Mouse (Mus musculus): Measurements from ENCODE around the gene Mrtfb.
A peak's percentile ranks its signal among the peaks of the same experiment; 100 is the strongest.

Gene Mrtfb

DNA sequence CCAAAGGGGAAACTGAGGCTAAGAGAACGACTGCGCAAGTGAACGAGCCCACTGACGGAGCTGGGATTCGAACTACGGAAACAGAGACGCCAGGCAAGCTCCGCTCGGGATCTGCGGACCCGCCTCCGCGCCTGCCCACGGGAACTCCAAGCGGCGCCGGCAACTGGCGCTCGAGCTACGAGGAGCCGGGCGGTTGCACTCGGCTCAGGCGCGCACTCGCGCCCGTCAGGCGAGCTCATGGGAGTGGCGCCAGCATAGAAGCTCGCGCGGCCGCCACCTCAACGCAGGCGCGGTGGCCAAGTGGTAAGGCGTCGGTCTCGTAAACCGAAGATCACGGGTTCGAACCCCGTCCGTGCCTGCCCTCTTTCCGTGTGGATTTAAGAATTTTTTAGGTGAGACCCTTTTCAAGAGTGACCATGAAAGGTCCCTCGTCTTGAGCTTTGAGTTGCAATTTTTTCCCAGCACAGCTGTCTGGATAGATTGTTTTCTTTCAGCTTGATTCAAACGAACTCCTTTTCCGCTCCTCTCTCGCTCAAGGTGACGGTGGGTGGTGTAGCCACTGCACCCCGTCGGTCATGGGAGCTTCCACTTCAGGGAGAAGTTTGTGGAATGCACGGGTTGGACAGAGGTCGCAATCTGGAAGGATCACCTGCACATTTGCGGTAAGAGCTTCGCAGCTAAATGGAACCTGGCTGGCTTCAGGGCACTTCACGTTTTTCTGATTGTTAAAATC, 180.9 kb downstream of the Mrtfb start:
- peak; percentile 96 for DNase-seq (ENCODE audit: low spot score in 2 of 2)

DNA sequence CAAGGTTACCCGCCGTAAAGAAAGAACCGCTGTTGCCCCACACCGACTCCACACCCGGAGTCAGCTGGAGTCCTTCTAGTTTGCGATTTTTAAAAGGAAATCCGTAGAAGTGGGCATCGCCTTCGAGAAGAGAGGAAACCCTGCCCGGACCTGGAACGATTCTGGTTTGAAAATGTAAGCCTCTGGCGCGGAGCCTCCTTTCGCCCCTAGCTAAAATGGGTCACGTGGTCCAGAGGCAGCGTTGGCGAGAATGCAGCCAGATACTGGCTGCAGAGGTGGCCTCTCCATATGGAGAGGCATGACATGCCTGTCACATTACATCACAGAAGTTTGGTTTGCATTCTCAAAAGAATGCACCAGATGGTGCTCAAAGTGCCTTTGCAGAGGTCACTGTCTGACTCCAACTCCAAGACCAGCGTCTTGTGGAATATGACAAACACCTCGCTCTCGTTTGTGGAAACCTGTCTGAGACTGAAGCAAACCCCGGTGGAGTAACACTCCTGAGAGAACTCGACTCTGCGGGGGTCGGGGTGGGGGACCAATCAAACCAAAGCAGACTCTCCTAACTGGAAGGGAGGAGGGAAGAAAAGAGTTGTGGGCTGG, 181.6 kb downstream of the Mrtfb start:
- DNase-seq (ENCODE audit: low spot score in 2 of 2) = peak in 1 of 2 experiments; percentile 32

GRCm38 (mm10) chr16:13440468-13440867, 184.2 kb downstream of the Mrtfb start:
- DNase-seq (ENCODE audit: low spot score in 2 of 2) = peak in 1 of 2 experiments; percentile 31

DNA sequence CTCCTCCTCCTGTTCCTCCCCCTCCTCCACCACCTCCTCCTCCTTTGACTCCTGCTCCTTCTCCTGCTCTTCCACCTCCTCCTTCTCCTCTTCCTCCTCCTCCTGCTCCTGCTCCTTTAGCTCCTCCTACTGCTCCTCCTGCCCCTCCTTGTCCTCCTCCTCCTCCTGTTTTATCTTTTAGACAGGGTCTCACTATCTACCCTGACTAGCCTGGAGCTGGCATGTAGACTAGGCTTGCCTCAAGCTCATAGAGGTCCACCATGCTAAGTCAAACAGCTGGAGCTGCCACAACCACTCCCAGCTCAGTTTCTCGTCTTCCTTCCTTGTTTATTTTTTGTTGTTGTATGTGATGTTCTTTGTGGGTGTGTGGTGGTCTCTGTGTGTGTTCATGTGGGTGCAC, 187.5 kb downstream of the Mrtfb start:
- DNase-seq (ENCODE audit: low spot score in 2 of 2) = no peak

DNA sequence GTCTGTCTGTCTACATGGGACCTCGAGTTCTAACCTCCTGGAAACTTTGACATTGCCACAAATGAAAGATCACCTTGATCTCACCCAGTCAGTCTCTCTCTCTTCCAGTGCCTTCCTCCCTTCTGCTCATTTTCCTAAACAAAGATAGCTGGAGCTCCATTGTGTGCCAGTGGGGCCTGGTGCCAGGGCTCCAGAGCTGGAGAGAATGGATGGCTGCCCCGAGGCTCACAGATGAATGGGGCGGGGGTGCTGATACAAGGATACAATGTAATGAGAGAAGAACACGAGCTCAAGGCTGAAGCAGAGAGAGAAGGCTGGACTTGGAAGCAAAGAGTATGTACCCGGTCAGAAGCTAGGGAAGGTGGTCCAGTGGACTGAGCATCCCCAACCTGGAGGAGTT, 189.2 kb downstream of the Mrtfb start:
- DNase-seq (ENCODE audit: low spot score in 2 of 2) = no peak

- no peak for DNase-seq (ENCODE audit: low spot score in 2 of 2)
Measured at GRCm38 (mm10) chr16:13446488-13446887, 190.2 kb downstream of the Mrtfb start.

DNA sequence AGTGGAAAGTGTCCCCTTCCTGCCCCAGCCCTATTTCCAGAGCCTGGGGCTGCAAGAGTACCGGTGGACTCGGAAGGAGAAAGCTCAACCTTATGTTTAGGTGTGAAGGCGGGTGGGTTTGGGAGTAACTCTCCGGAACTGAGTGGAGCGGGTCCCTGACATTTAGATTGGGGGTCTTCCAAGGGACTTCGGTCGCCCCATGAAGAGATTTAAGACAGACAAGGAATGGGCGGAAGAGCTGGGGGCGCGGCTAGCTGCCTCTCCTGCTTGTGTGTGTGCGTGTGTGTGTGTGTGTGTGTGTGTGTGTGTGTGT, 190.6 kb downstream of the Mrtfb start:
- no peak for DNase-seq (ENCODE audit: low spot score in 2 of 2)

DNA sequence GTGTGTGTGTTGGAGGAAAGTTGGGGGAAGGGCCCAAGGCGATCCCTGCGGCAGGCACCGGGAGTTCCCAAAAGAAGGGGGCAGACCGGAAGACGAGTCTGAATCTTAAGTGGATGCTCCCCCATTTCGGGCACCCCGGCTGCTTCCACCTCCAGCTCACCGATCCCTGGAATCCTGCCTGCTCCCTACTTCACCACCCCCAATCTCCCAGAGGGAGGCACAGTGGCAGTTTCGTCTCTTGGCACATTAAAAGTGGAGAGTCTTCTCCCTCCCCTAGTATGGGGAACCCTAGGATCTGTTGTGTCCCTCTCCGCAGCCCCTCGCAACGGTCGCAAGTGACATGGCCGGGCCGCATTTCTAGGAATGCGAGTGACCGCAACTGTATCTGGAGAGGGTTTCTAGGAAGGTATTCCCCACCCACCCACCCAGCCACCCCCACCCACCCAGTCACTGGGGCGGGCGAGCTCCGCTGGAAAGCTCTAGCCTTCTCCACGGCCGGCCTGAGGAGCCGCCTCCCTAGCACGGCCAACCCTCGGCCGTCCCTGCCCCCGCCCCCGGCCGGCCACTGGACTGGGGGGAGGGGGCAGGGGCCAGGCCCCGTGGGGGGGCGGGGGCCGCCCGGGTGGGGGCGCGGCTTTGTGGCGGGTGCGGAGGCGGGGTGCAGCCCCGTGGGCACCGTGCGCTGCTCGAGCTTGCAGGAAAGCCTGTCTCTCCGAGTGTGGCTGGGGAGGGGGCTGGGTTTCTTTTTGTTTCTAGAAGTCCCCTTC, 191.2 kb downstream of the Mrtfb start:
- no peak for DNase-seq (ENCODE audit: low spot score in 2 of 2)

GRCm38 (mm10) chr16:13448051-13448705, 191.9 kb downstream of the Mrtfb start:
- no peak for DNase-seq (ENCODE audit: low spot score in 2 of 2)

GRCm38 (mm10) chr16:13448706-13449090, 192.4 kb downstream of the Mrtfb start:
- DNase-seq (ENCODE audit: low spot score in 2 of 2) = no peak

- DNase-seq (ENCODE audit: low spot score in 2 of 2) = no peak
Measured at GRCm38 (mm10) chr16:13449491-13449890, 193.2 kb downstream of the Mrtfb start.

- no peak for DNase-seq (ENCODE audit: low spot score in 2 of 2)
Measured at GRCm38 (mm10) chr16:13450831-13451230, 194.6 kb downstream of the Mrtfb start.

- no peak for DNase-seq (ENCODE audit: low spot score in 2 of 2)
Measured at GRCm38 (mm10) chr16:13451991-13452390, 195.7 kb downstream of the Mrtfb start.

DNA sequence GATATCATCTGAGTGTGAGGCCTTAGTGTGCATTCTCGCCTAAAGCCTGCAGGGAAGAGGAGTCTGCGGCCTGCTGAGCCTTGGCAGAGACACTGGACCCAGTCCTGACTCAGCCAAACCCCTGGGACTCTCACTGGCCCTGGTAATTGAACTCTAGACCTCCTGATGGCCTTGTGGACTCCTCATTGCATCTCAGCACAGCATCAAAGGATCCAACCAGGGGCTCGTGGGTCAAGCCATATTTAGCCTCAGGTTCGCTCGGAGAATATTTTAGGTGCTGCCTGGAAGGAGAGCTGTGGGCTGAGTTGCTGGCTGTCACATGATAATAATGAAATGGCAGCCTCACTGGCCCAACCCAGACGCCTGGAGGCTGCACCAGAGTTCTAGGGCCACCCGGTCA, 196.4 kb downstream of the Mrtfb start:
- DNase-seq (ENCODE audit: low spot score in 2 of 2) = no peak

DNA sequence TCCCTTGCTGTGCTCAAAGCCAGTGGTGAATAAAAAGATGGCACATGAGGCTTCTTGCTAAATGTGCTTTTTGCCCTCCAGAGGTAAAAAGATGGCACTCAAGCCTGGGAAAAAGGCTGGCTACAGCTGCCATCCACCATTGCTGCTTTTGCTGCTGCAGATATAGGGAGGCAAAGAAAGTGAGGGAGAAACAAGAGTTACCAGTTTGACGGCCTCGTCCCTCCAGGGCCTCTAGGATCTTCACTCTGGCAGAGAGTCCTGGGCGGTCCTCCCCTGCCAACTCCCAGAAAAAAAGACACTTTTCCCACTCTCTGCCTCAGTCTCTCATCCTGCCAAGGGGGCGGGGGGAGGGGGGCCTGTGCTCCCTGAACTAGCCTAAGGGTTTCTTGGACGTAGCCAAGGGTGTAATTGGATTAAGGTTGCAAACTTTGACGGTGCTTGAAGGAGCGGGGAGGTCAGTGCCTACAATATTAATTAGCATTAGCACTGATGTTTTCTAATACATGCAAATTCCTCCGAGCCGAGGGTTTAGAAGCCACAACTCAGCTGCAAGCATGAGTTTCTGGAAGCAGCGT, 197.8 kb downstream of the Mrtfb start:
- no peak for DNase-seq (ENCODE audit: low spot score in 2 of 2)

- DNase-seq (ENCODE audit: low spot score in 2 of 2) = no peak
Measured at GRCm38 (mm10) chr16:13455560-13455959, 199.3 kb downstream of the Mrtfb start.

- DNase-seq (ENCODE audit: low spot score in 2 of 2) = no peak
Measured at GRCm38 (mm10) chr16:13458556-13458955, 202.3 kb downstream of the Mrtfb start.

GRCm38 (mm10) chr16:13460071-13460470, 203.8 kb downstream of the Mrtfb start:
- DNase-seq (ENCODE audit: low spot score in 2 of 2) = no peak

DNA sequence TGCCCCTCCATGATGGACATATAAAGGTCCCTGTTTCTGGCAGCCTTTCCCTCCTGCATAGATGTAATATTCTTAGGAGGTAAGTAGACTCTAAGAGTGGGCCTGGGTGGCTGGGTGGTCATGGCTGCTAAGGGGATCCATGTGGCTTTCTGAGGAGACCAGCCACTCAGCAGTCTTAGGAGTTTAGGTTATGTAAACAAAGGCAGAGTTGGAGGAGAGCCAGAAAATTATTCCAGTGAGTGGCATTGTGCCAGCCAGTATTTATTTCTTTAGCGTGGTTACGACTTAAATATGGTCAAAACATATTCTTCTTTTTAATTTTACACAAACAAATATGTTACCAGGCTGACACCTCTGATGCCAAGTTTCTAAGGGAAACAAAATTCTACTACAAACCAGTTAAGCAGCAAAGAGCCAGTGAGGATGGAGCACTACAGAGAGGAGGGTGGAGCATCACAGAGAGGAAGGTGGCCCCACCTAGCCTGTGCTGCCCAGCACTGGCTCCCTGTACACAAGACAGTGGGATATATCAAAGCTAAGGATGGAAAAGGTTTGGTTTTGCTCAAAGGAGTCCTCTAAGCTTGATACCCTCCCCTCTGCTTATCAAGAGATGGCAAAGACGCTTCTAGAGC, 204.6 kb downstream of the Mrtfb start:
- no peak for DNase-seq (ENCODE audit: low spot score in 2 of 2)

DNA sequence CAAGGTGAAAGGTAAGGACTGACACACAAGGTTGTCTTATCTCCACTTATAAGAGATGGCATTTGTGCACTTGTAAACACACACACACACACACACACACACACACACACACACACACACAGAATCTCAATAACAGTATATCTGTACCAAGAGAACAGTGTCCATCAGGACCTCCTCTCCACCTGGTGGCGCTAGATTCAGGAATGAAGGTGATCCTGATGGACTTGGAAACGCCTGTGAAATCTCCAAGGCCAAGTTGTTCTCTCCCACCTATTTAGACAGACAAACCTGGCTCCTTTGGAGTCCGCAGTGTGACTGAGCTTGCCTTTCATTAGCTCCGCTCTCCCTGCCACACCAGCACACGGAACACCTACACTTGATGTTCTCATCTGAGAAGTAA, 208.4 kb downstream of the Mrtfb start:
- DNase-seq (ENCODE audit: low spot score in 2 of 2) = no peak

Measured in spleen, postnatal 14 days (tissue).